Mouse (Mus musculus) embryonic fibroblast, embryonic 13.5 days (primary cell): ENCODE results near the gene Esm1. TPM values are rescaled to one million over a fixed set of nuclear protein-coding genes. Genes with fewer than 3 reads are reported as not detected.
A peak's percentile ranks its signal among the peaks of the same experiment; 100 is the strongest.

ENCODE experiments used
- H3K27ac ChIP-seq: 2 replicates; pipeline ENCODE4 v1.5.1; 2012; ENCODE audit warnings: low read length, control low read depth, inconsistent platforms; ENCODE audit not compliant: insufficient read depth
- H3K4me1 ChIP-seq: 2 replicates; pipeline ENCODE4 v1.6.1; 2011; ENCODE audit warnings: low read length; ENCODE audit not compliant: control insufficient read depth, insufficient read depth
- H3K4me3 ChIP-seq: 2 replicates; pipeline ENCODE4 v1.5.1; 2011; ENCODE audit warnings: mild to moderate bottlenecking, control low read depth, low read length; ENCODE audit not compliant: insufficient read depth
- CTCF ChIP-seq: IDR thresholded peaks from 2 replicates; pipeline ENCODE4 v1.5.1; 2011; ENCODE audit warnings: mild to moderate bottlenecking, control low read depth, low read length, moderate library complexity, borderline replicate concordance; ENCODE audit not compliant: insufficient read depth
- POLR2A ChIP-seq: IDR thresholded peaks from 2 replicates; pipeline ENCODE4 v1.6.1; 2011; ENCODE audit warnings: low read depth, mild to moderate bottlenecking, control low read depth, low read length, moderate library complexity
- polyA plus RNA-seq: library from polyadenylated mRNA; stranded (reverse); fragments of >200 nt; gene quantifications from 2 replicates; pipeline ENCODE4 v1.2.4, GENCODE M21; 2011; ENCODE audit warnings: low read depth; ENCODE audit not compliant: missing spikeins, insufficient read length

Esm1 gene
- polyA plus RNA-seq, 1 experiment, result 1.1 TPM

DNA sequence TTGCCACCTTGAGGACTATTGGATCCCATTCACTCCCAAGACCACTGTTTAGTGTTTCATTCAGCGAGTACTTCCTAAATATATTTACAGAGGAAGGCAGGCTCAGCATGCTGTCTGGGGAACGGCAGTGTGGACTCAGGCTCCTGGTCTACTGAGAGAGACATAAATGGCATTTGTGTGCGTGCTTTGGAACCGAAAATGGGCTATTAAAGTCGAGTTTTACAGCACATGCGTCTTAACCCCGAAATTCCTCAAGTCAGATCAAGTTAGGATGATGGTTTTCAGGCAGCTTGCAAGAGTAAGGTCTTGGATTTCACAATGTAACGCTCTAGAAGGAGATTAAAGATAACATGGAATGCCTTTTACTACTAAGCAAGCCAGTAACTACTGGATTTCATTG is 8.7 kb upstream of the Esm1 start:
- no peak for TF ChIP-seq CTCF
- TF ChIP-seq POLR2A, result no peak
- Histone ChIP-seq H3K4me1 (peaks cover 22% of the 10 kb centered on the region), H3K27ac (peak overlapping the region; percentile 30), H3K4me3 (no peak overlapping the region)

DNA sequence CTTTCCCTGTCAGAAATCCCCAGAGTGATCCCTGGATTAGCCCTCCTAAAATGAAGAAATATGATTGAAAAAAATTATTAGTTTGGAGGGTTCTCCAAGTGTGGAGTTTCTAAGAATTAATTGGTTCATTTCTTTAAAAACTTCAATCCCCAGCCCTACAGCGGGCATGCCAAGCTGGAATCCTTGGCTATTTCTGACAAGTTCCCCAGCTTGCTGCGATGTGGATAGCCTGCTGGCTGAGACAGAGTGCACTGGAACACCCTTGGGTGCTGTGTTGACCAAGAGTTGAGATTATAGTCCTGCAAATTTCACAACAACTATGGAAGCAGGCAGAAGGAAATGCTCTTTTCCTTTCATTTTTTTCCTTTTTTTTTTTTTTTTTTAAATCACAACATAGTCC is 7.8 kb upstream of the Esm1 start:
- peak overlapping the region; percentile 68; the same call in 1 of the 2 replicates for H3K27ac ChIP-seq
- no peak overlapping the region for H3K4me3 ChIP-seq
- H3K4me1 ChIP-seq, result peaks cover 22% of the 10 kb centered on the region
- TF ChIP-seq CTCF (no peak), POLR2A (no peak)

DNA sequence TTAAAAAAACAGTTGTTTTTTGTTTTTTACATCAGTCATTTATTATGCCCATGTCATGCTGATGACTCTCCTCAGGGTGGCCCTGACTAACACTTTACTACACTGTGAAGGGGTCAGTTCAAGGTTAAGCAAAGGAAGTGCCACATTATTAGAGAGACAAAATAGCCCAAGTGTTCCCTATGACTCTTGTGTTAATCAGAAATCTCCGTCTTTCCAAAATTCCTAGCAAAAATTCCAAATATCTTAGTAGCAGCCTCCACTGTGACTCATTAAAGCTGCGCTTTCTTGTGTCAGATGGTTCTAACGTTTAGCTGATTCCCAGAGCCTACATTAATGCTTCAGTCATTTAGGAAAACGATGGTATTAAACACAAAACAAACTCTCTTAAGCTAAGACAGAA is 7.3 kb upstream of the Esm1 start:
- peak overlapping the region; percentile 94 for H3K27ac ChIP-seq
- TF ChIP-seq CTCF, result no peak
- no peak for TF ChIP-seq POLR2A

DNA sequence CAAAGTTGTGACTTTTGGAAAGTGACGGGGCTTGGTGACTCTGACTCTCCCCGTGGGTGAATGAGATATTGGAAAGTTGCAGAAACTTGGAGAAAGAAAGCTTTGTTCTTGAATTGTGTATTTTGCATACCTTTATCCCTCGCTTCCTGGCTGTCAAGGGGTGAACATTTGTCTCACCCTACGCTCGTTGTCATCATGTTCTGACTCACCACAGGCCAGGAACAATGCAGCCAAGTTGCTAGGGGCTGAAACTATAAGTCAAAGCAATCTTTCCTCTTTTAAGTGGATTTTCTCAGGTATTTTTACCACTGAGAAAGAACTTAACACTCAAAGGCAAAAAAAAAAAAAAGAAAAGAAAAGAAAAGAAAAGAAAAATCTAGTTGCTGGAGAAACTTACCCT is 6.3 kb upstream of the Esm1 start:
- H3K27ac ChIP-seq, result peak overlapping the region; percentile 94
- H3K4me3 ChIP-seq, result no peak overlapping the region
- TF ChIP-seq CTCF (no peak), POLR2A (no peak)
- H3K4me1 ChIP-seq, result peaks cover 15% of the 10 kb centered on the region

More for the DNA sequence above, 7.3 kb upstream of the Esm1 start:
- H3K4me3 ChIP-seq, result no peak overlapping the region
- peaks cover 22% of the 10 kb centered on the region for H3K4me1 ChIP-seq

DNA sequence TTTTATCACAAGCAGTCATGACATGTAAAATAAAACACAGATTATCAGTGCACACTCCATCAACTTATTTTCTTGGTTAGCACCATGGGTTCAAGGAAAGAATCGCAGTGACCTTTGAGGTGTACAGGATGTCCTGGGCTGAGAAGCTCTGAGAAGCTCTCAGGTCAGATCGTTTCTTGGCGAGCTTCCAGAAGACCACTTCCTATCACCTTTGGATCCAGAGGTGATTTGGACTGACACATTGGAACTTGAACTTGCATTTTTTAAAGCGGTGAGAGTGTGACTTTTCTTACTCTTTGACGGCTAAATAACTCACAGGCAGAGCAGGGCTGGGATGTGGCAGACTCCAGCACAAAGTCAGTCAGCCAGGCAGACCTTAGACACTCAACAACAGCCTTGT is 4.1 kb upstream of the Esm1 start:
- peaks cover 17% of the 10 kb centered on the region for H3K4me1 ChIP-seq
- H3K27ac ChIP-seq, result no peak overlapping the region
- no peak overlapping the region for H3K4me3 ChIP-seq
- TF ChIP-seq POLR2A (no peak), CTCF (no peak)

DNA sequence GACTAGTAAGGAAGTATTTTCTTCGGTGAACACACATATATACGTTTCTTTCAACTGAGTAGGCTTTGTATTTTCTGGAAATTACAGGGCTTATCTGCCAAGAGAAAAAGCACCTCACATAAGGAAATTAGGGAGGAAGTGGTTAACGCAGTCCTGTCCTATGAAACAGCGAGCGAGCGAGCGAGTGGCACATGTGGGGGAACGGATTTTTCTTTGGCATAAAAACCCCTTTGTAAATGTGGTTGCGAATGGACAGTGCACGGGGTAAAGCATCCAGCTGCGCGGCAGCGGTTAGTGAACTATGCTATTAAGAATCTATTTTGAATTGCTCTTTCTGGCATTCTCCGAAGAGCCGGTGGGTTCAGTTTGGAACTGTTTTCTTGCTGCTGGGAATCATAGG is 1.9 kb downstream of the Esm1 start:
- 0 out of 2 replicates have a peak, but pooled peaks cover 2% of the 10 kb centered on the region for H3K4me1 ChIP-seq
- no peak overlapping the region for H3K27ac ChIP-seq
- TF ChIP-seq POLR2A, result no peak
- TF ChIP-seq CTCF, result no peak
- H3K4me3 ChIP-seq, result no peak overlapping the region

DNA sequence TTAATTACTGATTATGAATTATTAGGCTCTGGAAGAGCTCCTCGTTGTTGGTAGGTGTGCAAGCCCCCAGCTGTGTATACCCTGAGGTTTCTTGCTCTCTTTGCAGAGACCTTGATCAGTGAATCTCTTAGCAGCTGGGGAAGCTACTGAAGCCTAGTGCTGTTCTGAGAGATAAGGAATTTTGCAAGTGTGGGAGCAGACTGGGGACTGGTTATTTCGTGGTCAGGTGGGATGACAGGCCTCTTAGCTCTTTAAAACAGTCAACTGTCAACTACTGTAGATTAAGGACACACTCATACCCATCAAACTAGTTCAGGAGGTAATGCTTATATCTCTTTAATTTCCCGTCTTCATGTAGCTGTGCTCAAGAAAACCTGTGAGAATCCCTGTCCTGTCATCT is 2.9 kb downstream of the Esm1 start:
- H3K27ac ChIP-seq, result no peak overlapping the region
- TF ChIP-seq CTCF (no peak), POLR2A (no peak)
- 0 out of 2 replicates have a peak, but pooled peaks cover 2% of the 10 kb centered on the region for H3K4me1 ChIP-seq
- H3K4me3 ChIP-seq, result no peak overlapping the region

DNA sequence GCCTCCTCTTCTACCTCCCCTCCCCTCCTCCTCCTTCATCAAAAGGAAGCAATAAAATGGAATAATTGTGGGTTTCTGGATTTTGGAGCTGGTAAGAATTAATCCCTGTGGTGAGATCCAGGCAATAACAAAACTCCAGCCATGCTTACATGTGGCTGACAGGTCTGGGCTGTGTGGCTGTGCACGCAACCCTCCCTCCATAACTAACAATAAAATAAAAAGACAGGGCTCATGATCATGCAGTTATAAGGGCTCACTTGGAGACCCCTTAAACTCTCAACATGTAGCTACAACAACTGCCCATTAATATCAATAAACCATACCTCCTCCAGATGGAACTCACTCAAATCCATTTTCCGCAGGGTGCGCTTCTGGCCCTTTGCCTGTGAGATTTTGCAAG is 4.4 kb downstream of the Esm1 start:
- H3K4me3 ChIP-seq, result no peak overlapping the region
- H3K4me1 ChIP-seq, result peaks cover 2% of the 10 kb centered on the region; the same call in 1 of the 2 replicates
- no peak overlapping the region for H3K27ac ChIP-seq
- TF ChIP-seq POLR2A (no peak), CTCF (no peak)

DNA sequence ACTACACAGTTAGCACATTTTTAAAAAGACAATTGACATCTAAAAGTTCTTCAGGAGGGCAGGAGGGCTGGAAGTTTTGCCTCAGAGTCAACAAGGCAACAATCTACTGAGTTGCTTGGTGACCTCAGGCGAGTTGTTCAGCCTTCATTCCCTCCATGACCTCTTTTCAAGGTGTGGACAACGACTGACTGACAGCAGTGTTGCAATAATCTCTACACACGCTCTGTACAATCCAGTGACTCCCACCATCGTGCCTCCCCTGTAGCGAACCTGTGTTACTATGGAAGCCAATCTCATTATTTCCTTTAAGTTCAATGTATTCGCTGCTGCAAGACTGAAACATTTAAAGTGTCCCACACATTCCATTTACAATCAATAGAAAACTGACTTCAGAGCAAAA is 12.4 kb downstream of the Esm1 start:
- H3K27ac ChIP-seq, result no peak overlapping the region
- peaks cover 3% of the 10 kb centered on the region for H3K4me1 ChIP-seq
- TF ChIP-seq CTCF (no peak), POLR2A (no peak)
- H3K4me3 ChIP-seq, result no peak overlapping the region

DNA sequence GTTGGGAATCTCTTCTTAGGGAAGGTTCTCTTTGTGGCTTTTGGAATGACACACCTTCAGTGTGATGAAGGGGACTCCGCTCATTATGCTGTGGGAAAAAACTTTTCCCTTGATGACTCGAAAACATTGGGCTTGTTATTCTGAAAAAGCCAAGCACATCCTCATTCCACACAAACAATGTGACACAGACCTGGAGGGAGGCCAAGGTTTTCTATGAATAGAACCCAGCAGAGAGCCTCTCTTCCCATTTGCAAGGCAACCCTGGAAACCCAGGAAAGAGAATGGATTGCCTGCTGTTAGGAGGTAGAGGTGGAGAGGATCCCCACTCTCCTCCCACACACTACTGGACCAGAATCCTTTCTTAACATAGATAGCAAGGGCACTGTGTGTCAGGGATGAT is 14.6 kb downstream of the Esm1 start:
- Histone ChIP-seq H3K27ac (no peak overlapping the region), H3K4me1 (peaks cover 3% of the 10 kb centered on the region), H3K4me3 (no peak overlapping the region)
- TF ChIP-seq POLR2A, result no peak
- TF ChIP-seq CTCF, result no peak

DNA sequence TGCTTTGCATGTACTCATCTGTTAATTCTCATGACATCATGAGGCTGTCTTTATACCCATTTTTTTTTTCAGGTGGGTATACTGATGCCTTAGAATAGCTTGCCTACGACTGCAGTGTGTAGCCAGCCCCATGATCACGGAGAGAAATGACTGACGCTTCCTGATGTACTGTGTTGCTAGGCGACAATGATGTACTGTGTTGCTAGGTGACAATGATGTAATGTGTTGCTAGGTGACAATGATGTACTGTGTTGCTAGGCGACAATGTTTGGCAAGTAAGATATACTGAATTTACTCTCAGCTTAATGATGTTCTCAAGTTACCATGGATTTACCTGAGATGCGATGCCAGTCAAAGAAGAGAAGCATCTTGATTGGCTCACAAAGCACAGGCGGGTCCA is 16.4 kb downstream of the Esm1 start, which contains the start of gene Gzmk:
TSS of gene Gzmk (minus strand) at position 98 of the 400 bp plus-strand sequence.
- TF ChIP-seq CTCF (no peak), POLR2A (no peak)

More for the DNA sequence above, 16.4 kb downstream of the Esm1 start, which contains the start of gene Gzmk:
- no peak within 1 kb of the TSS for H3K4me3 ChIP-seq
- H3K27ac ChIP-seq, result no peak within 1 kb of the TSS
- H3K4me1 ChIP-seq, result peaks cover 5% of the 10 kb centered on the region; the same call in 1 of the 2 replicates
